Mouse (Mus musculus) forebrain, embryonic 14.5 days (tissue): ENCODE measurements around the gene Tmem256. TPM values are rescaled to one million over a fixed set of nuclear protein-coding genes. Genes with fewer than 3 reads are reported as not detected.

ENCODE experiments used
- ATAC-seq: fragments of 200-750 bp; cut with Nextera tagmentation; 2 replicates; pipeline ENCODE4 v1.8.0; 2017; ENCODE audit warnings: mild to moderate bottlenecking, moderate library complexity
- DNase-seq: peaks from one replicate; pipeline ENCODE4 v3.0.0-alpha.2; 2015; ENCODE audit warnings: low spot score
- H3K27ac ChIP-seq: fragments of 300-500 bp; sonication (generic); 2 replicates; pipeline ENCODE4 v1.5.1; 2014; ENCODE audit warnings: low read depth, mild to moderate bottlenecking, control low read depth, low read length, moderate library complexity
- H3K27me3 ChIP-seq: fragments of 300-500 bp; sonication (generic); replicated peaks from 2 replicates; pipeline ENCODE4 v1.6.1; 2014; ENCODE audit warnings: low read length, control low read depth, mixed read lengths; ENCODE audit not compliant: control insufficient read depth, insufficient read depth
- H3K36me3 ChIP-seq: fragments of 300-500 bp; sonication (generic); 2 replicates; pipeline ENCODE4 v1.6.1; 2014; ENCODE audit warnings: low read length, control low read depth; ENCODE audit not compliant: control insufficient read depth, insufficient read depth
- H3K4me1 ChIP-seq: fragments of 300-500 bp; sonication (generic); 2 replicates; pipeline ENCODE4 v1.6.1; 2014; ENCODE audit warnings: antibody characterized with exemption, low read length, control low read depth; ENCODE audit not compliant: control insufficient read depth, insufficient read depth
- H3K4me2 ChIP-seq: fragments of 300-500 bp; sonication (generic); 2 replicates; pipeline ENCODE4 v1.6.1; 2014; ENCODE audit warnings: mild to moderate bottlenecking, control low read depth, low read length
- H3K4me3 ChIP-seq: fragments of 300-500 bp; sonication (generic); 2 replicates; pipeline ENCODE4 v1.5.1; 2014; ENCODE audit warnings: low read depth, low read length, control low read depth
- H3K9ac ChIP-seq: fragments of 300-500 bp; sonication (generic); 2 replicates; pipeline ENCODE4 v1.6.1; 2014; ENCODE audit warnings: mild to moderate bottlenecking, low read length, control low read depth, moderate library complexity
- H3K9me3 ChIP-seq: fragments of 300-500 bp; sonication (generic); replicated peaks from 2 replicates; pipeline ENCODE4 v1.6.1; 2016; ENCODE audit warnings: low read length, control low read depth, mixed read lengths; ENCODE audit not compliant: control insufficient read depth
- WGBS: fragments of 180-500 bp; shearing (Covaris S2); extraction: QIAGEN DNeasy Blood & Tissue Kit; methylation state at CpG from one replicate; pipeline ENCODE4 v1.1.7; 2014; 5-methylcytosine and 5-hydroxymethylcytosine counted together
- polyA plus RNA-seq: library from polyadenylated mRNA; unstranded; fragments of >200 nt; fragmentation: Nextera tagmentation; extraction: Ambion mirVana; gene quantifications from 2 replicates; pipeline ENCODE4 v1.2.1, GENCODE M21; 2014

The Tmem256 gene
- polyA plus RNA-seq, 1 experiment from 2014 or later: 386 TPM

- Histone ChIP-seq H3K4me2 (no peak overlapping the region), H3K36me3 (no peaks in the 10 kb centered on the region), H3K9ac (no peak overlapping the region), H3K4me3 (no peak overlapping the region), H3K9me3 (no peaks in the 10 kb centered on the region), H3K27ac (no peak overlapping the region), H3K4me1 (peaks cover 26% of the 10 kb centered on the region), H3K27me3 (peaks cover 27% of the 10 kb centered on the region)
- DNase-seq (no peak), ATAC-seq (no peak)
- 81% methylated on average over 4 of the region's 4 CpGs for WGBS
Measured at GRCm38 (mm10) chr11:69806378-69806777, 31.9 kb upstream of the Tmem256 start.

GRCm38 (mm10) chr11:69807641-69808040 is 30.7 kb upstream of the Tmem256 start:
- Histone ChIP-seq H3K9me3 (no peaks in the 10 kb centered on the region), H3K9ac (no peak overlapping the region), H3K27me3 (peaks cover 22% of the 10 kb centered on the region), H3K4me2 (no peak overlapping the region), H3K27ac (no peak overlapping the region), H3K36me3 (no peaks in the 10 kb centered on the region), H3K4me1 (peaks cover 20% of the 10 kb centered on the region), H3K4me3 (no peak overlapping the region)
- DNase-seq (no peak), ATAC-seq (no peak)
- 94% methylated on average over 2 of the region's 2 CpGs for WGBS

GRCm38 (mm10) chr11:69810280-69810679 is 28.0 kb upstream of the Tmem256 start:
- H3K27ac ChIP-seq: no peak overlapping the region
- ATAC-seq (no peak), DNase-seq (no peak)
- H3K9me3 ChIP-seq: no peaks in the 10 kb centered on the region
- H3K4me3 ChIP-seq: no peak overlapping the region
- H3K36me3 ChIP-seq: no peaks in the 10 kb centered on the region
- H3K4me2 ChIP-seq: no peak overlapping the region
- H3K27me3 ChIP-seq: peaks cover 10% of the 10 kb centered on the region
- H3K9ac ChIP-seq: no peak overlapping the region
- no peaks in the 10 kb centered on the region for H3K4me1 ChIP-seq

GRCm38 (mm10) chr11:69815155-69815554 is 23.2 kb upstream of the Tmem256 start, which contains the start of gene Gm39566:
Gene Gm39566 (minus strand): TSS chr11:69815298.
- no peak for ATAC-seq
- Histone ChIP-seq H3K4me1 (no peaks in the 10 kb centered on the region), H3K27ac (no peak within 1 kb of the TSS), H3K27me3 (no peaks in the 10 kb centered on the region), H3K9ac (no peak within 1 kb of the TSS), H3K9me3 (no peaks in the 10 kb centered on the region), H3K4me3 (no peak within 1 kb of the TSS), H3K36me3 (no peaks in the 10 kb centered on the region), H3K4me2 (no peak within 1 kb of the TSS)
- DNase-seq: no peak
- 63% methylated on average over 10 of the region's 10 CpGs for WGBS

- WGBS: 93% methylated on average over 12 of the region's 12 CpGs
- no peak overlapping the region for H3K4me3 ChIP-seq
Measured at GRCm38 (mm10) chr11:69816520-69816919, 21.8 kb upstream of the Tmem256 start.

GRCm38 (mm10) chr11:69818365-69818764 is 19.9 kb upstream of the Tmem256 start, which contains the start of gene Spem2:
Gene Spem2 (minus strand): TSS chr11:69818465.
- Histone ChIP-seq H3K4me3 (no peak within 1 kb of the TSS), H3K4me2 (no peak within 1 kb of the TSS), H3K4me1 (no peaks in the 10 kb centered on the region), H3K9ac (no peak within 1 kb of the TSS), H3K9me3 (no peaks in the 10 kb centered on the region), H3K27ac (no peak within 1 kb of the TSS), H3K27me3 (no peaks in the 10 kb centered on the region), H3K36me3 (no peaks in the 10 kb centered on the region)
- ATAC-seq (no peak), DNase-seq (no peak)
- WGBS: 79% methylated on average over 2 of the region's 2 CpGs

More at GRCm38 (mm10) chr11:69816520-69816919, 21.8 kb upstream of the Tmem256 start:
- ATAC-seq: no peak
- no peak overlapping the region for H3K9ac ChIP-seq
- no peak overlapping the region for H3K27ac ChIP-seq
- H3K9me3 ChIP-seq: no peaks in the 10 kb centered on the region
- H3K4me2 ChIP-seq: no peak overlapping the region
- H3K27me3 ChIP-seq: no peaks in the 10 kb centered on the region
- DNase-seq: no peak
- no peaks in the 10 kb centered on the region for H3K36me3 ChIP-seq
- H3K4me1 ChIP-seq: no peaks in the 10 kb centered on the region

- H3K9me3 ChIP-seq: no peaks in the 10 kb centered on the region
- no peak overlapping the region for H3K27ac ChIP-seq
- DNase-seq (no peak), ATAC-seq (no peak)
- no peak overlapping the region for H3K9ac ChIP-seq
- WGBS: 92% methylated on average over 8 of the region's 8 CpGs
- H3K4me1 ChIP-seq: no peaks in the 10 kb centered on the region
- no peaks in the 10 kb centered on the region for H3K27me3 ChIP-seq
- H3K4me3 ChIP-seq: no peak overlapping the region
- H3K36me3 ChIP-seq: peaks cover 2% of the 10 kb centered on the region; the same call in 1 of the 2 replicates
- no peak overlapping the region for H3K4me2 ChIP-seq
Measured at GRCm38 (mm10) chr11:69818871-69819270, 19.4 kb upstream of the Tmem256 start.

GRCm38 (mm10) chr11:69822080-69822479 is 16.2 kb upstream of the Tmem256 start, which contains the start of gene Spem1:
Gene Spem1 (minus strand): TSS chr11:69822180.
- no peaks in the 10 kb centered on the region for H3K27me3 ChIP-seq
- H3K9me3 ChIP-seq: no peaks in the 10 kb centered on the region
- 85% methylated on average over 3 of the region's 3 CpGs for WGBS
- H3K4me2 ChIP-seq: no peak within 1 kb of the TSS
- no peak within 1 kb of the TSS for H3K4me3 ChIP-seq
- peaks cover 32% of the 10 kb centered on the region for H3K36me3 ChIP-seq
- H3K9ac ChIP-seq: no peak within 1 kb of the TSS
- ATAC-seq (no peak), DNase-seq (no peak)
- H3K27ac ChIP-seq: no peak within 1 kb of the TSS
- H3K4me1 ChIP-seq: no peaks in the 10 kb centered on the region

GRCm38 (mm10) chr11:69823456-69823855 is 14.9 kb upstream of the Tmem256 start:
- Histone ChIP-seq H3K27me3 (no peaks in the 10 kb centered on the region), H3K9me3 (no peaks in the 10 kb centered on the region)

More at GRCm38 (mm10) chr11:69823456-69823855, 14.9 kb upstream of the Tmem256 start:
- Histone ChIP-seq H3K36me3 (peaks cover 46% of the 10 kb centered on the region), H3K4me2 (no peak overlapping the region), H3K4me1 (no peaks in the 10 kb centered on the region), H3K9ac (no peak overlapping the region), H3K27ac (no peak overlapping the region), H3K4me3 (no peak overlapping the region)
- 75% methylated on average over 2 of the region's 2 CpGs for WGBS
- DNase-seq: no peak
- no peak for ATAC-seq
